Mouse (Mus musculus): ENCODE results near the gene Med13l. TPM values are rescaled to one million over a fixed set of nuclear protein-coding genes. Genes with fewer than 3 reads are reported as not detected.

Med13l gene
- polyA plus RNA-seq, 1 experiment: 42.8 TPM

- 96% methylated on average over 8 of the region's 8 CpGs for WGBS
- H3K4me3 ChIP-seq (ENCODE audit: control insufficient read depth, insufficient read depth, low read length): no peak overlapping the region
These were observed 124.7 kb downstream of the Med13l start for GRCm38 (mm10) chr5:118685145-118685544.

GRCm38 (mm10) chr5:118686021-118686420 lies 125.5 kb downstream of the Med13l start:
- 0 out of 2 replicates have a peak, but pooled peaks cover 3% of the 10 kb centered on the region for H3K36me3 ChIP-seq (ENCODE audit: control insufficient read depth, insufficient read depth, low read length)
- H3K4me3 ChIP-seq (ENCODE audit: control insufficient read depth, insufficient read depth, low read length): no peak overlapping the region
- no peaks in the 10 kb centered on the region for H3K27me3 ChIP-seq (ENCODE audit: control insufficient read depth, insufficient read depth, low read length)
- WGBS: 98% methylated on average over 4 of the region's 4 CpGs
- TF ChIP-seq POLR2A (IDR thresholded peaks at IDR 0.05; ENCODE audit: control insufficient read depth, extremely low read depth, insufficient read depth, low read length, poor library complexity) (no peak), CTCF (IDR thresholded peaks at IDR 0.05; ENCODE audit: borderline replicate concordance, control insufficient read depth, extremely low read depth, insufficient read depth, low read length, poor library complexity) (no peak)
- no peak overlapping the region for H3K27ac ChIP-seq (ENCODE audit: control insufficient read depth, insufficient read depth, low read length)
- H3K4me1 ChIP-seq (replicated peaks; ENCODE audit: control insufficient read depth, insufficient read depth, low read length): peaks cover 5% of the 10 kb centered on the region
- DNase-seq: no peak

More at GRCm38 (mm10) chr5:118685145-118685544, 124.7 kb downstream of the Med13l start:
- peaks cover 7% of the 10 kb centered on the region; the same call in 1 of the 2 replicates for H3K36me3 ChIP-seq (ENCODE audit: control insufficient read depth, insufficient read depth, low read length)
- no peaks in the 10 kb centered on the region for H3K27me3 ChIP-seq (ENCODE audit: control insufficient read depth, insufficient read depth, low read length)
- TF ChIP-seq POLR2A (IDR thresholded peaks at IDR 0.05; ENCODE audit: control insufficient read depth, extremely low read depth, insufficient read depth, low read length, poor library complexity) (no peak), CTCF (IDR thresholded peaks at IDR 0.05; ENCODE audit: borderline replicate concordance, control insufficient read depth, extremely low read depth, insufficient read depth, low read length, poor library complexity) (no peak)
- DNase-seq: no peak
- no peak overlapping the region for H3K27ac ChIP-seq (ENCODE audit: control insufficient read depth, insufficient read depth, low read length)
- H3K4me1 ChIP-seq (replicated peaks; ENCODE audit: control insufficient read depth, insufficient read depth, low read length): peaks cover 5% of the 10 kb centered on the region

GRCm38 (mm10) chr5:118688886-118689835 lies 128.7 kb downstream of the Med13l start:
- no peaks in the 10 kb centered on the region for H3K36me3 ChIP-seq (ENCODE audit: control insufficient read depth, insufficient read depth, low read length)
- peaks cover 5% of the 10 kb centered on the region for H3K4me1 ChIP-seq (replicated peaks; ENCODE audit: control insufficient read depth, insufficient read depth, low read length)

GRCm38 (mm10) chr5:118691025-118691709 lies 130.7 kb downstream of the Med13l start:
- H3K4me3 ChIP-seq (ENCODE audit: control insufficient read depth, insufficient read depth, low read length): no peak overlapping the region
- peaks cover 5% of the 10 kb centered on the region for H3K4me1 ChIP-seq (replicated peaks; ENCODE audit: control insufficient read depth, insufficient read depth, low read length)
- no peaks in the 10 kb centered on the region for H3K27me3 ChIP-seq (ENCODE audit: control insufficient read depth, insufficient read depth, low read length)
- 94% methylated on average over 10 of the region's 10 CpGs for WGBS
- H3K36me3 ChIP-seq (ENCODE audit: control insufficient read depth, insufficient read depth, low read length): no peaks in the 10 kb centered on the region
- no peak overlapping the region for H3K27ac ChIP-seq (ENCODE audit: control insufficient read depth, insufficient read depth, low read length)
- DNase-seq: no peak
- no peak for TF ChIP-seq CTCF (IDR thresholded peaks at IDR 0.05; ENCODE audit: borderline replicate concordance, control insufficient read depth, extremely low read depth, insufficient read depth, low read length, poor library complexity)
- no peak for TF ChIP-seq POLR2A (IDR thresholded peaks at IDR 0.05; ENCODE audit: control insufficient read depth, extremely low read depth, insufficient read depth, low read length, poor library complexity)

More at GRCm38 (mm10) chr5:118688886-118689835, 128.7 kb downstream of the Med13l start:
- H3K4me3 ChIP-seq (ENCODE audit: control insufficient read depth, insufficient read depth, low read length): no peak overlapping the region
- no peak overlapping the region for H3K27ac ChIP-seq (ENCODE audit: control insufficient read depth, insufficient read depth, low read length)
- no peak for TF ChIP-seq POLR2A (IDR thresholded peaks at IDR 0.05; ENCODE audit: control insufficient read depth, extremely low read depth, insufficient read depth, low read length, poor library complexity)
- no peaks in the 10 kb centered on the region for H3K27me3 ChIP-seq (ENCODE audit: control insufficient read depth, insufficient read depth, low read length)
- WGBS: 69% methylated on average over 15 of the region's 15 CpGs
- no peak for DNase-seq

- Histone ChIP-seq H3K27me3 (ENCODE audit: control insufficient read depth, insufficient read depth, low read length) (no peaks in the 10 kb centered on the region), H3K4me1 (replicated peaks; ENCODE audit: control insufficient read depth, insufficient read depth, low read length) (peaks cover 5% of the 10 kb centered on the region), H3K27ac (ENCODE audit: control insufficient read depth, insufficient read depth, low read length) (no peak overlapping the region), H3K4me3 (ENCODE audit: control insufficient read depth, insufficient read depth, low read length) (no peak overlapping the region), H3K36me3 (ENCODE audit: control insufficient read depth, insufficient read depth, low read length) (no peaks in the 10 kb centered on the region)
- TF ChIP-seq CTCF (IDR thresholded peaks at IDR 0.05; ENCODE audit: borderline replicate concordance, control insufficient read depth, extremely low read depth, insufficient read depth, low read length, poor library complexity): no peak
- no peak for TF ChIP-seq POLR2A (IDR thresholded peaks at IDR 0.05; ENCODE audit: control insufficient read depth, extremely low read depth, insufficient read depth, low read length, poor library complexity)
- DNase-seq: no peak
- 76% methylated on average over 7 of the region's 7 CpGs for WGBS
These were observed 131.2 kb downstream of the Med13l start for GRCm38 (mm10) chr5:118691710-118692040.

GRCm38 (mm10) chr5:118693996-118694395 lies 133.5 kb downstream of the Med13l start:
- 96% methylated on average over 9 of the region's 9 CpGs for WGBS
- TF ChIP-seq CTCF (IDR thresholded peaks at IDR 0.05; ENCODE audit: borderline replicate concordance, control insufficient read depth, extremely low read depth, insufficient read depth, low read length, poor library complexity) (no peak), POLR2A (IDR thresholded peaks at IDR 0.05; ENCODE audit: control insufficient read depth, extremely low read depth, insufficient read depth, low read length, poor library complexity) (no peak)
- H3K27me3 ChIP-seq (ENCODE audit: control insufficient read depth, insufficient read depth, low read length): no peaks in the 10 kb centered on the region
- no peak overlapping the region for H3K27ac ChIP-seq (ENCODE audit: control insufficient read depth, insufficient read depth, low read length)
- no peaks in the 10 kb centered on the region for H3K36me3 ChIP-seq (ENCODE audit: control insufficient read depth, insufficient read depth, low read length)
- no peak overlapping the region for H3K4me3 ChIP-seq (ENCODE audit: control insufficient read depth, insufficient read depth, low read length)
- H3K4me1 ChIP-seq (replicated peaks; ENCODE audit: control insufficient read depth, insufficient read depth, low read length): no peaks in the 10 kb centered on the region
- DNase-seq: no peak
